Mouse (Mus musculus): ENCODE data around the gene Selenom.

Selenom gene

GRCm38 (mm10) chr11:3560202-3560601 lies 45.7 kb downstream of the Selenom start:
- DNase-seq: no peak

GRCm38 (mm10) chr11:3563853-3564252 lies 49.4 kb downstream of the Selenom start:
- DNase-seq: no peak

- no peak for DNase-seq
Observed at GRCm38 (mm10) chr11:3564451-3564850, 50.0 kb downstream of the Selenom start.

GRCm38 (mm10) chr11:3566018-3566417 lies 51.5 kb downstream of the Selenom start:
- DNase-seq: no peak
